In genomic region chr7:142720725-142721124, GRCm38 (mm10) we compare ENCODE assay signal across 10 mouse cellular contexts. TPM values are rescaled to one million over a fixed set of nuclear protein-coding genes. Genes with fewer than 3 reads are reported as not detected.
A peak's percentile ranks its signal among the peaks of the same experiment; 100 is the strongest.
DNase-seq lines count a peak whose midpoint lies in the region; ATAC-seq and TF ChIP-seq lines count a peak whose summit lies in the region.
"Had no signal": no experiment of that assay in that cellular context is flagged by ENCODE, and none has a peak within 500 bp of the region (broad histone marks: within the 10 kb centered on the region; RNA-seq: fewer than 3 reads in every experiment).

No protein-coding gene starts in this region.

- peak; percentile 22 to 27 for DNase-seq in adrenal gland, adult 18-20 months (ENCODE audit: low spot score in 2 of 2)
- no peak for DNase-seq in adrenal gland, postnatal 4 days (ENCODE audit: low spot score in 2 of 2)
- peak; percentile 45 for DNase-seq in kidney, adult 9 months
- no peak for DNase-seq in kidney, adult 11 months
- DNase-seq in B cell, adult 2 months: peak; percentile 40 to 53
- DNase-seq in c-Kit-positive CD71-positive TER-119-negative erythroid progenitor cells, embryonic 14.5 days (ENCODE audit: low read depth): peak; percentile 9
- DNase-seq in layer of hippocampus, postnatal 36 days: peak; percentile 7 to 11
- peak; percentile 54 for DNase-seq in stomach, postnatal 0 days (ENCODE audit: low spot score)

- H3K4me1 ChIP-seq in stomach, postnatal 0 days (replicated peaks; ENCODE audit: control insufficient read depth, insufficient read depth): no peaks in the 10 kb centered on the region

- WGBS in stomach, postnatal 0 days: 2% methylated on average over 2 of the region's 2 CpGs

- TF ChIP-seq CTCF in stomach, postnatal 0 days (IDR thresholded peaks at IDR 0.05; ENCODE audit: low read depth): peak; percentile 73

- H3K36me3 ChIP-seq in stomach, postnatal 0 days (ENCODE audit: control insufficient read depth, insufficient read depth, low read length): no peaks in the 10 kb centered on the region

- H3K9me3 ChIP-seq in stomach, postnatal 0 days (ENCODE audit: control insufficient read depth, low read length): no peaks in the 10 kb centered on the region

- no peak overlapping the region for H3K9ac ChIP-seq in stomach, postnatal 0 days (ENCODE audit: low read length)

- H3K27ac ChIP-seq in stomach, postnatal 0 days (replicated peaks): no peak overlapping the region

- TF ChIP-seq EP300 in stomach, postnatal 0 days (optimal IDR thresholded peaks at IDR 0.05): no peak

- no peak overlapping the region for H3K4me3 ChIP-seq in stomach, postnatal 0 days (ENCODE audit: low read depth, low read length)

- no peak overlapping the region for H3K4me2 ChIP-seq in stomach, postnatal 0 days (replicated peaks; ENCODE audit: low read depth)

- ATAC-seq in stomach, postnatal 0 days (ENCODE audit: low FRiP score, low TSS enrichment): no peak

- H3K27me3 ChIP-seq in stomach, postnatal 0 days (ENCODE audit: control insufficient read depth, insufficient read depth, low read length): no peaks in the 10 kb centered on the region

RNA-seq across cellular contexts. Expression of gene Ins2, which starts 22.5 kb away (rescaled TPM):
- total RNA-seq in adrenal gland, adult 18-20 months (2021): not detected
- 1,000 to 10,000 TPM in 1 of 2 experiments, under 1 TPM in 1; 0.79 to 1,084 TPM for total RNA-seq in adrenal gland, postnatal 4 days (2021)
- not detected for total RNA-seq in layer of hippocampus, postnatal 36 days (2021)
- 1.7 and 6.5 TPM in 2 replicates for polyA plus RNA-seq in stomach, postnatal 0 days (2015; fragmentation: Nextera tagmentation; extraction: Ambion mirVana)
- polyA plus RNA-seq: C2C12 had no signal

RNA-seq across cellular contexts. Expression of gene Gm49394, which starts 51.0 kb away (rescaled TPM):
- not detected for total RNA-seq in adrenal gland, adult 18-20 months (2021)
- under 1 TPM in 1 of 2 experiments, not detected in 1; 0.11 TPM for total RNA-seq in adrenal gland, postnatal 4 days (2021)
- under 1 TPM in 1 of 2 experiments, not detected in 1; 0.32 TPM for total RNA-seq in layer of hippocampus, postnatal 36 days (2021)
- polyA plus RNA-seq in stomach, postnatal 0 days (2015; fragmentation: Nextera tagmentation; extraction: Ambion mirVana): not detected in 2 replicates
- polyA plus RNA-seq: heart, embryonic 14.5 days had no signal

RNA-seq across cellular contexts. Expression of gene Igf2, which starts 54.1 kb away (rescaled TPM):
- 10 to 100 TPM; 15.2 to 22.1 TPM for total RNA-seq in adrenal gland, adult 18-20 months (2021)
- 1,000 to 10,000 TPM in 1 of 2 experiments, 100 to 1,000 TPM in 1; 616 to 1,339 TPM for total RNA-seq in adrenal gland, postnatal 4 days (2021)
- total RNA-seq in layer of hippocampus, postnatal 36 days (2021): 100 to 1,000 TPM in 1 of 2 experiments, 10 to 100 TPM in 1; 61.7 to 106 TPM
- polyA plus RNA-seq in stomach, postnatal 0 days (2015; fragmentation: Nextera tagmentation; extraction: Ambion mirVana): 287 and 390 TPM in 2 replicates

Comparison
In these comparisons a context has a peak if more than half of its experiments do, and no peak if none do; other contexts are left out.
1. DNase-seq: peak in adrenal gland, adult 18-20 months (2 of 2), kidney, adult 9 months (single experiment), B cell, adult 2 months (2 of 2), c-Kit-positive CD71-positive TER-119-negative erythroid progenitor cells, embryonic 14.5 days (single experiment), layer of hippocampus, postnatal 36 days (2 of 2) and stomach, postnatal 0 days (single experiment); none in adrenal gland, postnatal 4 days (0 of 2) and kidney, adult 11 months (single experiment).
2. RNA of gene Igf2, which starts 54.1 kb away (total RNA-seq): 616 to 1,339 TPM in adrenal gland, postnatal 4 days; 61.7 to 106 TPM in layer of hippocampus, postnatal 36 days and 15.2 to 22.1 TPM in adrenal gland, adult 18-20 months; every median in the first group is over 4 times any median in the second.